Mouse (Mus musculus) hindbrain, embryonic 10.5 days (tissue): ENCODE measurements at regions not wholly inside any gene's neighbourhood (a gene's known extent, or its start where the extent isn't known, plus 50 kb on each side); places are given as distances from the start of the nearest gene placed in this dataset.

ENCODE experiments used
- DNase-seq: peaks from one replicate; pipeline ENCODE4 v3.0.0-alpha.2; 2017; ENCODE audit warnings: low spot score
- H3K27ac ChIP-seq: fragments of 300-500 bp; sonication (generic); 2 replicates; pipeline ENCODE4 v1.5.1; 2016; ENCODE audit warnings: mild to moderate bottlenecking, moderate library complexity
- H3K27me3 ChIP-seq: fragments of 300-500 bp; sonication (generic); 2 replicates; pipeline ENCODE4 v1.6.1; 2016; ENCODE audit warnings: mild to moderate bottlenecking; ENCODE audit not compliant: poor library complexity, insufficient read depth, severe bottlenecking
- H3K36me3 ChIP-seq: fragments of 300-500 bp; sonication (generic); 2 replicates; pipeline ENCODE4 v1.6.1; 2016; ENCODE audit warnings: mild to moderate bottlenecking, moderate library complexity
- H3K4me1 ChIP-seq: fragments of 300-500 bp; sonication (generic); replicated peaks from 2 replicates; pipeline ENCODE4 v1.6.1; 2016; ENCODE audit warnings: mild to moderate bottlenecking
- H3K4me3 ChIP-seq: fragments of 300-500 bp; sonication (generic); 2 replicates; pipeline ENCODE4 v1.5.1; 2016; ENCODE audit warnings: mild to moderate bottlenecking, moderate library complexity
- H3K9me3 ChIP-seq: fragments of 300-500 bp; sonication (generic); 2 replicates; pipeline ENCODE4 v1.6.1; 2016; ENCODE audit warnings: mild to moderate bottlenecking, moderate library complexity
- WGBS: fragments of 180-500 bp; shearing (Covaris S2); methylation state at CpG from one replicate; pipeline ENCODE4 v1.1.7; 2016; 5-methylcytosine and 5-hydroxymethylcytosine counted together

- Histone ChIP-seq H3K36me3 (no peaks in the 10 kb centered on the region), H3K9me3 (no peaks in the 10 kb centered on the region)
- 90% methylated on average over 5 of the region's 5 CpGs for WGBS
Measured at GRCm38 (mm10) chr8:89641339-89641738, 597.4 kb upstream of the Sall1 start.

GRCm38 (mm10) chr8:89634864-89635263 lies 590.9 kb upstream of the Sall1 start:
- Histone ChIP-seq H3K36me3 (no peaks in the 10 kb centered on the region), H3K27me3 (no peaks in the 10 kb centered on the region), H3K4me3 (no peak overlapping the region), H3K27ac (no peak overlapping the region), H3K4me1 (no peaks in the 10 kb centered on the region), H3K9me3 (no peaks in the 10 kb centered on the region)
- 90% methylated on average over 2 of the region's 2 CpGs for WGBS
- no peak for DNase-seq

More at GRCm38 (mm10) chr8:89641339-89641738, 597.4 kb upstream of the Sall1 start:
- Histone ChIP-seq H3K4me1 (no peaks in the 10 kb centered on the region), H3K4me3 (no peak overlapping the region), H3K27me3 (no peaks in the 10 kb centered on the region), H3K27ac (no peak overlapping the region)
- no peak for DNase-seq

- Histone ChIP-seq H3K4me3 (no peak overlapping the region), H3K9me3 (no peaks in the 10 kb centered on the region), H3K4me1 (no peaks in the 10 kb centered on the region), H3K27ac (no peak overlapping the region), H3K36me3 (no peaks in the 10 kb centered on the region), H3K27me3 (no peaks in the 10 kb centered on the region)
- WGBS = 85% methylated on average over 5 of the region's 5 CpGs
- no peak for DNase-seq
Measured at GRCm38 (mm10) chr8:89632304-89632703, 588.3 kb upstream of the Sall1 start.

- H3K4me1 ChIP-seq = no peaks in the 10 kb centered on the region
- 84% methylated on average over 3 of the region's 3 CpGs for WGBS
- H3K27me3 ChIP-seq = no peaks in the 10 kb centered on the region
- H3K27ac ChIP-seq = no peak overlapping the region
- H3K4me3 ChIP-seq = no peak overlapping the region
- no peaks in the 10 kb centered on the region for H3K36me3 ChIP-seq
- peak; percentile 11 for DNase-seq
- H3K9me3 ChIP-seq = no peaks in the 10 kb centered on the region
Measured at GRCm38 (mm10) chr8:89630540-89630939, 586.6 kb upstream of the Sall1 start.

GRCm38 (mm10) chr8:89618089-89618488 lies 574.1 kb upstream of the Sall1 start:
- H3K27me3 ChIP-seq = no peaks in the 10 kb centered on the region
- DNase-seq = no peak
- H3K27ac ChIP-seq = no peak overlapping the region
- no peaks in the 10 kb centered on the region for H3K9me3 ChIP-seq
- no peaks in the 10 kb centered on the region for H3K4me1 ChIP-seq
- no peaks in the 10 kb centered on the region for H3K36me3 ChIP-seq
- no peak overlapping the region for H3K4me3 ChIP-seq
- 74% methylated on average over 7 of the region's 7 CpGs for WGBS

- no peak overlapping the region for H3K27ac ChIP-seq
- H3K4me1 ChIP-seq = no peaks in the 10 kb centered on the region
- no peak for DNase-seq
- no peak overlapping the region for H3K4me3 ChIP-seq
- no peaks in the 10 kb centered on the region for H3K9me3 ChIP-seq
- no peaks in the 10 kb centered on the region for H3K36me3 ChIP-seq
- no peaks in the 10 kb centered on the region for H3K27me3 ChIP-seq
- WGBS = 74% methylated on average over 8 of the region's 8 CpGs
Measured at GRCm38 (mm10) chr8:89615863-89616558, 572.0 kb upstream of the Sall1 start.

GRCm38 (mm10) chr8:89609074-89609473 lies 565.1 kb upstream of the Sall1 start:
- no peak for DNase-seq
- Histone ChIP-seq H3K4me1 (no peaks in the 10 kb centered on the region), H3K9me3 (no peaks in the 10 kb centered on the region), H3K27me3 (no peaks in the 10 kb centered on the region), H3K27ac (no peak overlapping the region), H3K36me3 (no peaks in the 10 kb centered on the region), H3K4me3 (no peak overlapping the region)
- 73% methylated on average over 4 of the region's 4 CpGs for WGBS

- no peaks in the 10 kb centered on the region for H3K4me1 ChIP-seq
- no peak overlapping the region for H3K4me3 ChIP-seq
- no peak for DNase-seq
- H3K9me3 ChIP-seq = no peaks in the 10 kb centered on the region
- 87% methylated on average over 4 of the region's 4 CpGs for WGBS
- H3K36me3 ChIP-seq = no peaks in the 10 kb centered on the region
- no peak overlapping the region for H3K27ac ChIP-seq
- H3K27me3 ChIP-seq = no peaks in the 10 kb centered on the region
Measured at GRCm38 (mm10) chr8:89605905-89606468, 562.0 kb upstream of the Sall1 start.

GRCm38 (mm10) chr8:89604461-89604860 lies 560.5 kb upstream of the Sall1 start:
- Histone ChIP-seq H3K27me3 (no peaks in the 10 kb centered on the region), H3K36me3 (no peaks in the 10 kb centered on the region), H3K4me3 (no peak overlapping the region), H3K27ac (no peak overlapping the region), H3K4me1 (no peaks in the 10 kb centered on the region), H3K9me3 (no peaks in the 10 kb centered on the region)
- 94% methylated on average over 3 of the region's 3 CpGs for WGBS
- DNase-seq = no peak

- WGBS = 86% methylated on average over 7 of the region's 7 CpGs
- no peak for DNase-seq
- no peak overlapping the region for H3K27ac ChIP-seq
- no peaks in the 10 kb centered on the region for H3K27me3 ChIP-seq
- no peaks in the 10 kb centered on the region for H3K9me3 ChIP-seq
- no peaks in the 10 kb centered on the region for H3K36me3 ChIP-seq
- H3K4me1 ChIP-seq = no peaks in the 10 kb centered on the region
- H3K4me3 ChIP-seq = no peak overlapping the region
Measured at GRCm38 (mm10) chr8:89596380-89596779, 552.4 kb upstream of the Sall1 start.

GRCm38 (mm10) chr8:89583091-89583490 lies 539.1 kb upstream of the Sall1 start:
- no peak for DNase-seq
- no peaks in the 10 kb centered on the region for H3K27me3 ChIP-seq
- no peak overlapping the region for H3K4me3 ChIP-seq
- no peak overlapping the region for H3K27ac ChIP-seq
- H3K4me1 ChIP-seq = no peaks in the 10 kb centered on the region
- H3K9me3 ChIP-seq = no peaks in the 10 kb centered on the region
- no peaks in the 10 kb centered on the region for H3K36me3 ChIP-seq

- no peak overlapping the region for H3K27ac ChIP-seq
- no peaks in the 10 kb centered on the region for H3K9me3 ChIP-seq
- no peaks in the 10 kb centered on the region for H3K36me3 ChIP-seq
- H3K4me1 ChIP-seq = no peaks in the 10 kb centered on the region
- DNase-seq = no peak
- no peaks in the 10 kb centered on the region for H3K27me3 ChIP-seq
- no peak overlapping the region for H3K4me3 ChIP-seq
Measured at GRCm38 (mm10) chr8:89582566-89582965, 538.6 kb upstream of the Sall1 start.

GRCm38 (mm10) chr8:89571816-89572215 lies 527.9 kb upstream of the Sall1 start:
- WGBS = 2% methylated on average over 13 of the region's 13 CpGs
- peaks cover 43% of the 10 kb centered on the region for H3K4me1 ChIP-seq

More at GRCm38 (mm10) chr8:89571816-89572215, 527.9 kb upstream of the Sall1 start:
- Histone ChIP-seq H3K9me3 (no peaks in the 10 kb centered on the region), H3K4me3 (no peak overlapping the region; the same call in 1 of the 2 replicates), H3K27me3 (peaks cover 35% of the 10 kb centered on the region), H3K36me3 (no peaks in the 10 kb centered on the region), H3K27ac (peak overlapping the region; percentile 53)
- DNase-seq = peak; percentile 85
